Mouse (Mus musculus) limb, embryonic 15.5 days (tissue): ENCODE results near the gene Adamts3. TPM values are rescaled to one million over a fixed set of nuclear protein-coding genes. Genes with fewer than 3 reads are reported as not detected.

Source experiments
- ATAC-seq: fragments of 200-750 bp; cut with Nextera tagmentation; 2 replicates; pipeline ENCODE4 v1.8.0; 2017; ENCODE audit warnings: low read depth, moderate TSS enrichment; ENCODE audit not compliant: insufficient number of reproducible peaks, low FRiP score, low TSS enrichment
- H3K27ac ChIP-seq: fragments of 300-500 bp; sonication (generic); 2 replicates; pipeline ENCODE4 v1.5.1; 2015; ENCODE audit warnings: moderate library complexity, mild to moderate bottlenecking, inconsistent platforms
- H3K27me3 ChIP-seq: fragments of 300-500 bp; sonication (generic); 2 replicates; pipeline ENCODE4 v1.6.1; 2015; ENCODE audit warnings: inconsistent platforms
- H3K36me3 ChIP-seq: fragments of 300-500 bp; sonication (generic); 2 replicates; pipeline ENCODE4 v1.6.1; 2015; ENCODE audit warnings: inconsistent platforms
- H3K4me1 ChIP-seq: fragments of 300-500 bp; sonication (generic); 2 replicates; pipeline ENCODE4 v1.6.1; 2015; ENCODE audit warnings: inconsistent platforms
- H3K4me2 ChIP-seq: fragments of 300-500 bp; sonication (generic); 2 replicates; pipeline ENCODE4 v1.6.1; 2015; ENCODE audit warnings: mild to moderate bottlenecking, inconsistent platforms
- H3K4me3 ChIP-seq: fragments of 300-500 bp; sonication (generic); 2 replicates; pipeline ENCODE4 v1.5.1; 2015; ENCODE audit warnings: mild to moderate bottlenecking, inconsistent platforms
- H3K9ac ChIP-seq: fragments of 300-500 bp; sonication (generic); 2 replicates; pipeline ENCODE4 v1.6.1; 2015; ENCODE audit warnings: inconsistent platforms
- H3K9me3 ChIP-seq: fragments of 300-500 bp; sonication (generic); 2 replicates; pipeline ENCODE4 v1.6.1; 2016; ENCODE audit warnings: inconsistent platforms
- WGBS: fragments of 180-500 bp; shearing (Covaris S2); methylation state at CpG from one replicate; pipeline ENCODE4 v1.1.7; 2015; 5-methylcytosine and 5-hydroxymethylcytosine counted together
- polyA plus RNA-seq: library from polyadenylated mRNA; unstranded; fragments of >200 nt; fragmentation: Nextera tagmentation; extraction: Ambion mirVana; gene quantifications from 2 replicates; pipeline ENCODE4 v1.2.1, GENCODE M21; 2015

The Adamts3 gene
- polyA plus RNA-seq, 1 experiment from 2014 or later = 7.5 TPM

- Histone ChIP-seq H3K27me3 (no peaks in the 10 kb centered on the region), H3K9ac (no peak overlapping the region), H3K9me3 (no peaks in the 10 kb centered on the region), H3K4me2 (no peak overlapping the region), H3K36me3 (no peaks in the 10 kb centered on the region), H3K27ac (no peak overlapping the region), H3K4me3 (no peak overlapping the region), H3K4me1 (no peaks in the 10 kb centered on the region)
- 64% methylated on average over 5 of the region's 5 CpGs for WGBS
- no peak for ATAC-seq
Measured at GRCm38 (mm10) chr5:89800181-89800816, 82.8 kb downstream of the Adamts3 start.

GRCm38 (mm10) chr5:89793706-89794105, 89.4 kb downstream of the Adamts3 start:
- WGBS = 80% methylated on average over 3 of the region's 3 CpGs
- Histone ChIP-seq H3K9me3 (no peaks in the 10 kb centered on the region), H3K27me3 (no peaks in the 10 kb centered on the region), H3K9ac (no peak overlapping the region), H3K4me2 (no peak overlapping the region), H3K27ac (no peak overlapping the region), H3K4me3 (no peak overlapping the region), H3K4me1 (no peaks in the 10 kb centered on the region), H3K36me3 (no peaks in the 10 kb centered on the region)
- no peak for ATAC-seq

GRCm38 (mm10) chr5:89784635-89785034, 98.5 kb downstream of the Adamts3 start:
- Histone ChIP-seq H3K27ac (no peak overlapping the region), H3K4me3 (no peak overlapping the region), H3K4me1 (no peaks in the 10 kb centered on the region), H3K27me3 (no peaks in the 10 kb centered on the region), H3K9me3 (no peaks in the 10 kb centered on the region), H3K36me3 (no peaks in the 10 kb centered on the region), H3K4me2 (no peak overlapping the region), H3K9ac (no peak overlapping the region)
- WGBS = 87% methylated on average over 5 of the region's 5 CpGs
- no peak for ATAC-seq

- Histone ChIP-seq H3K4me2 (no peak overlapping the region), H3K27ac (no peak overlapping the region), H3K27me3 (no peaks in the 10 kb centered on the region), H3K4me3 (no peak overlapping the region), H3K4me1 (no peaks in the 10 kb centered on the region), H3K9ac (no peak overlapping the region), H3K36me3 (no peaks in the 10 kb centered on the region), H3K9me3 (no peaks in the 10 kb centered on the region)
- ATAC-seq = no peak
- 76% methylated on average over 2 of the region's 2 CpGs for WGBS
Measured at GRCm38 (mm10) chr5:89779823-89780222, 103.3 kb downstream of the Adamts3 start.

- no peaks in the 10 kb centered on the region for H3K27me3 ChIP-seq
- no peaks in the 10 kb centered on the region for H3K9me3 ChIP-seq
- no peak overlapping the region for H3K4me2 ChIP-seq
- no peak overlapping the region for H3K4me3 ChIP-seq
- H3K9ac ChIP-seq = no peak overlapping the region
- no peak overlapping the region for H3K27ac ChIP-seq
- no peaks in the 10 kb centered on the region for H3K36me3 ChIP-seq
- WGBS = 30% methylated on average over 2 of the region's 2 CpGs
- no peaks in the 10 kb centered on the region for H3K4me1 ChIP-seq
- no peak for ATAC-seq
Measured at GRCm38 (mm10) chr5:89778610-89779009, 104.5 kb downstream of the Adamts3 start.

- no peaks in the 10 kb centered on the region for H3K27me3 ChIP-seq
- no peak overlapping the region for H3K4me3 ChIP-seq
- H3K27ac ChIP-seq = no peak overlapping the region
- H3K9ac ChIP-seq = no peak overlapping the region
- 71% methylated on average over 4 of the region's 4 CpGs for WGBS
- no peaks in the 10 kb centered on the region for H3K4me1 ChIP-seq
- no peaks in the 10 kb centered on the region for H3K36me3 ChIP-seq
- ATAC-seq = no peak
- H3K9me3 ChIP-seq = no peaks in the 10 kb centered on the region
- H3K4me2 ChIP-seq = no peak overlapping the region
Measured at GRCm38 (mm10) chr5:89777411-89777810, 105.7 kb downstream of the Adamts3 start.

- no peak for ATAC-seq
- H3K27me3 ChIP-seq = no peaks in the 10 kb centered on the region
- H3K4me2 ChIP-seq = no peak overlapping the region
- H3K9me3 ChIP-seq = no peaks in the 10 kb centered on the region
- 70% methylated on average over 4 of the region's 4 CpGs for WGBS
- no peak overlapping the region for H3K4me3 ChIP-seq
- no peak overlapping the region for H3K9ac ChIP-seq
- H3K27ac ChIP-seq = no peak overlapping the region
- no peaks in the 10 kb centered on the region for H3K4me1 ChIP-seq
- H3K36me3 ChIP-seq = no peaks in the 10 kb centered on the region
Measured at GRCm38 (mm10) chr5:89770655-89771355, 112.3 kb downstream of the Adamts3 start.

- no peaks in the 10 kb centered on the region for H3K36me3 ChIP-seq
- H3K9ac ChIP-seq = no peak overlapping the region
- no peak overlapping the region for H3K4me2 ChIP-seq
- H3K27me3 ChIP-seq = no peaks in the 10 kb centered on the region
- H3K4me1 ChIP-seq = no peaks in the 10 kb centered on the region
- H3K9me3 ChIP-seq = no peaks in the 10 kb centered on the region
- WGBS = 21% methylated on average over 11 of the region's 11 CpGs
- no peak overlapping the region for H3K4me3 ChIP-seq
- H3K27ac ChIP-seq = no peak overlapping the region
- ATAC-seq = no peak
Measured at GRCm38 (mm10) chr5:89763189-89764187, 119.6 kb downstream of the Adamts3 start.

- ATAC-seq = no peak
- Histone ChIP-seq H3K4me3 (no peak overlapping the region), H3K27ac (no peak overlapping the region), H3K9ac (no peak overlapping the region), H3K36me3 (no peaks in the 10 kb centered on the region), H3K4me2 (no peak overlapping the region), H3K9me3 (no peaks in the 10 kb centered on the region), H3K4me1 (no peaks in the 10 kb centered on the region), H3K27me3 (no peaks in the 10 kb centered on the region)
- 80% methylated on average over 4 of the region's 4 CpGs for WGBS
Measured at GRCm38 (mm10) chr5:89760368-89760767, 122.8 kb downstream of the Adamts3 start.

GRCm38 (mm10) chr5:89751836-89752235, 131.3 kb downstream of the Adamts3 start:
- WGBS = 83% methylated on average over 2 of the region's 2 CpGs
- Histone ChIP-seq H3K4me3 (no peak overlapping the region), H3K36me3 (no peaks in the 10 kb centered on the region), H3K4me2 (no peak overlapping the region), H3K27me3 (no peaks in the 10 kb centered on the region), H3K4me1 (no peaks in the 10 kb centered on the region), H3K9me3 (no peaks in the 10 kb centered on the region), H3K27ac (no peak overlapping the region), H3K9ac (no peak overlapping the region)
- no peak for ATAC-seq

GRCm38 (mm10) chr5:89748185-89748884, 134.8 kb downstream of the Adamts3 start:
- no peaks in the 10 kb centered on the region for H3K27me3 ChIP-seq
- H3K4me2 ChIP-seq = no peak overlapping the region
- 86% methylated on average over 2 of the region's 2 CpGs for WGBS
- no peak overlapping the region for H3K9ac ChIP-seq
- no peak for ATAC-seq
- H3K9me3 ChIP-seq = no peaks in the 10 kb centered on the region
- H3K36me3 ChIP-seq = no peaks in the 10 kb centered on the region
- no peak overlapping the region for H3K27ac ChIP-seq
- H3K4me3 ChIP-seq = no peak overlapping the region
- H3K4me1 ChIP-seq = no peaks in the 10 kb centered on the region
